Mouse (Mus musculus): Measurements from ENCODE around the gene Crtc2.

- TF ChIP-seq GATA1 (IDR thresholded peaks at IDR 0.05; ENCODE audit: low read length) = no peak
- no peak for TF ChIP-seq TAL1 (IDR thresholded peaks at IDR 0.05; ENCODE audit: low read length)
Observed at GRCm38 (mm10) chr3:90204582-90204981, 49.4 kb upstream of the Crtc2 start.

Data from erythroblast, embryonic 14.5 days (primary cell).